Mouse (Mus musculus): ENCODE measurements around the gene Trim69. TPM values are rescaled to one million over a fixed set of nuclear protein-coding genes. Genes with fewer than 3 reads are reported as not detected.

Gene Trim69
- polyA plus RNA-seq, 1 experiment, result 0.12 TPM

DNA sequence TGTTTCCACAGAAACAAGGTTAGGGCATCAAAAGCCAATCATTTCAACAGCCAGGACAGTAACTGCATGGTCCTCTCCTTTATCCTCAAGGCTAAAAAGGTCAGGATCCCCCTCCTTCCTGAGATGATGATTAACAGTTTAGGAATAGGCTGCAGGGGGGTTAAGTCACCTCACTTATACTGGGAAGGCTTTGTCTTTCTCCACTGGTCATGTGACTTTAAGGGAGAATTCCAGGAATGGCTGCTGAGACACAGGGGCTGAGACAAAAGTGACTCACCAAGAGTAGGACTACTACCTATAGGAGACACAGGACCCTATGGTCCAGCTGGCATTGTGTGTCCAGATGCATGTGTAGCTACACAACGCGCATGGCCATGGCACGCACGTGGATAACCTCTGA lies 32.9 kb upstream of the Trim69 start:
- H3K36me3 ChIP-seq (ENCODE audit: control insufficient read depth, insufficient read depth, low read length), result no peaks in the 10 kb centered on the region
- peaks cover 26% of the 10 kb centered on the region for H3K4me1 ChIP-seq (replicated peaks; ENCODE audit: control insufficient read depth, insufficient read depth, low read length)
- no peak for DNase-seq
- TF ChIP-seq POLR2A (IDR thresholded peaks at IDR 0.05; ENCODE audit: control insufficient read depth, extremely low read depth, insufficient read depth, low read length, poor library complexity) (no peak), CTCF (IDR thresholded peaks at IDR 0.05; ENCODE audit: borderline replicate concordance, control insufficient read depth, extremely low read depth, insufficient read depth, low read length, poor library complexity) (no peak)
- WGBS, result 96% methylated on average over 4 of the region's 4 CpGs
- no peak overlapping the region for H3K4me3 ChIP-seq (ENCODE audit: control insufficient read depth, insufficient read depth, low read length)
- no peak overlapping the region for H3K27ac ChIP-seq (ENCODE audit: control insufficient read depth, insufficient read depth, low read length)
- no peaks in the 10 kb centered on the region for H3K27me3 ChIP-seq (ENCODE audit: control insufficient read depth, insufficient read depth, low read length)

DNA sequence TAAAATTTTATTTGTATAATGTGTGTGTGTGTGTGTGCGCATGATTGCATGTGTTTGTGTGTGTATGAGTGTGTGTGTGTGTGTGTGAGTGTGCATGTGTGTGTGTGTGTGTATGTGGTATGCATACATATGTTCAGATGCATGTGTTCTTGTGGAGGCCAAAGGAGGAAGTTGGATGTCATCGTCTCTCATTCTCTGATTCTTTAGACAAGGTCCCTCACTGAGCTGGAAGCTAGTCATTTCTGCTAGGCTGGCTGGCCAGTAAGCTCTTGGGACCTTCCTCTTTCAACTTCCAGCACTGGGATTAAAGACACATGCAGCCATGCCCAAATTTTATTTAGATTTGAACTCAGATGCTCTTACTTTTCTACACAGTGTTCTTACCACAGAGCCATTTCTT lies 28.4 kb upstream of the Trim69 start:
- Histone ChIP-seq H3K4me1 (replicated peaks; ENCODE audit: control insufficient read depth, insufficient read depth, low read length) (peaks cover 4% of the 10 kb centered on the region), H3K4me3 (ENCODE audit: control insufficient read depth, insufficient read depth, low read length) (no peak overlapping the region), H3K27me3 (ENCODE audit: control insufficient read depth, insufficient read depth, low read length) (no peaks in the 10 kb centered on the region), H3K27ac (ENCODE audit: control insufficient read depth, insufficient read depth, low read length) (no peak overlapping the region), H3K36me3 (ENCODE audit: control insufficient read depth, insufficient read depth, low read length) (no peaks in the 10 kb centered on the region)
- no peak for DNase-seq
- WGBS, result 59% methylated on average over 2 of the region's 2 CpGs
- TF ChIP-seq CTCF (IDR thresholded peaks at IDR 0.05; ENCODE audit: borderline replicate concordance, control insufficient read depth, extremely low read depth, insufficient read depth, low read length, poor library complexity) (no peak), POLR2A (IDR thresholded peaks at IDR 0.05; ENCODE audit: control insufficient read depth, extremely low read depth, insufficient read depth, low read length, poor library complexity) (no peak)

DNA sequence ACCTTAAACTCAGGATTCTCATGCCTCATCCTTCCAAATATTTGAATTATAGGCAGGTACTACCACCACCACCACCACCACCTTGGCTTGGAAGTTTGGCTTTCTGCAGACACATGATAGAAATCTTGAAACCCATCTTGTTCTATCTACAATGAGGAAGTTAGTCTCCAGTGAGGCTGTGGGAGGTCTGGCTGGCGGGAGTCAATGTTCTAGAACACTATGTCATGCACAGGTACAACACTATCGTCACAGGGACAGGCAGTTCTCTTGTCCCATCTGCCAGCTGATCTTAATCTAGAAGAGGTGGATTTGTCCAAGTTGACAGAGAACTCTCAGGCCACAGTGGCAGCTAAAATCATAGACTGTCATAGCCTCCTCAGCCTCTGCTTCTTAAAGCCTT lies 27.9 kb upstream of the Trim69 start:
- TF ChIP-seq CTCF (IDR thresholded peaks at IDR 0.05; ENCODE audit: borderline replicate concordance, control insufficient read depth, extremely low read depth, insufficient read depth, low read length, poor library complexity) (no peak), POLR2A (IDR thresholded peaks at IDR 0.05; ENCODE audit: control insufficient read depth, extremely low read depth, insufficient read depth, low read length, poor library complexity) (no peak)
- 70% methylated on average over 2 of the region's 2 CpGs for WGBS
- H3K27me3 ChIP-seq (ENCODE audit: control insufficient read depth, insufficient read depth, low read length), result no peaks in the 10 kb centered on the region
- no peaks in the 10 kb centered on the region for H3K4me1 ChIP-seq (replicated peaks; ENCODE audit: control insufficient read depth, insufficient read depth, low read length)
- H3K27ac ChIP-seq (ENCODE audit: control insufficient read depth, insufficient read depth, low read length), result no peak overlapping the region
- no peaks in the 10 kb centered on the region for H3K36me3 ChIP-seq (ENCODE audit: control insufficient read depth, insufficient read depth, low read length)
- no peak overlapping the region for H3K4me3 ChIP-seq (ENCODE audit: control insufficient read depth, insufficient read depth, low read length)
- no peak for DNase-seq

DNA sequence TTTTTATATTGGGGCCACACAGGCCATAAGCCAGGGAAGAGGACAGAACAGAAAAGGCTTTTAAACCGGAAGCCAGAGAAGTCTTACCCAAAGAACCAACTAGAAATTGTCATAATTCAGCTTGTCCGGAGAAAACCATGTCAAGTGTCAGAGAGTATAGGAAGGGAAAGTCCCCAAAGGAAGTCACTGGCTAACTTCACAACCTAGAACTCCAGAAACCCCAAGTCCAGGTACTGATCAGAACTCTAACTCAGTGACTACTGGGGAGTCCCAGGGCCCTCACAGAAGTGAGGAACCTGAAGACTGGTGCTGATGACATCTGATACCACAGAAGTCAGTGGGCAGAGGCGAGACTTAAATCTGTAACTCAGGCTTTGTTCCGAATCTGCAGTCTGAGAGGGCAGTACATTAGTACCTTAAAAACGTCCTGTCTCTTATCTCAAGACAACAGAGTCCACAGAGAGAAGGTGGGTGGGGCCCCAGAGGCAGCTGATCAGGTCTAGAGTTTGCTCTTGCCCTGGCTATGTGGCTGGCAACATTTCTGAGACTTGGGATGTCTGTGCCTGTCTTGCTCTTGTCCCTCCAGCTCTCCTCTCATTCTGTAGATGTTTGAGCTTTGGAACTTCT lies 22.5 kb upstream of the Trim69 start:
- no peak overlapping the region for H3K4me3 ChIP-seq (ENCODE audit: control insufficient read depth, insufficient read depth, low read length)
- no peak for DNase-seq
- no peaks in the 10 kb centered on the region for H3K36me3 ChIP-seq (ENCODE audit: control insufficient read depth, insufficient read depth, low read length)
- 49% methylated on average over 5 of the region's 5 CpGs for WGBS
- H3K4me1 ChIP-seq (replicated peaks; ENCODE audit: control insufficient read depth, insufficient read depth, low read length), result no peaks in the 10 kb centered on the region
- H3K27me3 ChIP-seq (ENCODE audit: control insufficient read depth, insufficient read depth, low read length), result no peaks in the 10 kb centered on the region
- no peak for TF ChIP-seq CTCF (IDR thresholded peaks at IDR 0.05; ENCODE audit: borderline replicate concordance, control insufficient read depth, extremely low read depth, insufficient read depth, low read length, poor library complexity)
- no peak for TF ChIP-seq POLR2A (IDR thresholded peaks at IDR 0.05; ENCODE audit: control insufficient read depth, extremely low read depth, insufficient read depth, low read length, poor library complexity)
- no peak overlapping the region for H3K27ac ChIP-seq (ENCODE audit: control insufficient read depth, insufficient read depth, low read length)

DNA sequence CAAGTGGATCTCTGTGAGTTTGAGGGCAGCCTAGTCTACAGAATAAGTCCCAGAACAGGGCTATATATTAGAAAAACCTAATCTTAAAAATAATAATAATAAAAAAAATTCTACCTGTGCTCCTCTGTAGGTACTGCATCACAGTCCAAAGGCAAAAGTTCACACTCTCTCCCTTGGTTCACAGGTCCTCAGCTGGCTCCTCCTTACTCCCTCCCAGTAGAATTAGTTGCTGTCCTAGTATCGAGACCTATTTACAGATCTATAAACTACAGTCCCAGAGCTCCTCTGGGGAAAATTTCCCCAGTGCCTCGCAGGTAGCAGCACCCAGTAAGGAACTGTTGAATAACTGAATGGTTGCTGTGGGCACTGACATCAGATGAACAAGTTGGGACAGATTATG lies 19.7 kb upstream of the Trim69 start:
- Histone ChIP-seq H3K27me3 (ENCODE audit: control insufficient read depth, insufficient read depth, low read length) (no peaks in the 10 kb centered on the region), H3K27ac (ENCODE audit: control insufficient read depth, insufficient read depth, low read length) (no peak overlapping the region), H3K4me3 (ENCODE audit: control insufficient read depth, insufficient read depth, low read length) (no peak overlapping the region), H3K36me3 (ENCODE audit: control insufficient read depth, insufficient read depth, low read length) (no peaks in the 10 kb centered on the region), H3K4me1 (replicated peaks; ENCODE audit: control insufficient read depth, insufficient read depth, low read length) (no peaks in the 10 kb centered on the region)
- WGBS, result 94% methylated on average over 2 of the region's 2 CpGs
- TF ChIP-seq CTCF (IDR thresholded peaks at IDR 0.05; ENCODE audit: borderline replicate concordance, control insufficient read depth, extremely low read depth, insufficient read depth, low read length, poor library complexity), result no peak
- TF ChIP-seq POLR2A (IDR thresholded peaks at IDR 0.05; ENCODE audit: control insufficient read depth, extremely low read depth, insufficient read depth, low read length, poor library complexity), result no peak
- no peak for DNase-seq

DNA sequence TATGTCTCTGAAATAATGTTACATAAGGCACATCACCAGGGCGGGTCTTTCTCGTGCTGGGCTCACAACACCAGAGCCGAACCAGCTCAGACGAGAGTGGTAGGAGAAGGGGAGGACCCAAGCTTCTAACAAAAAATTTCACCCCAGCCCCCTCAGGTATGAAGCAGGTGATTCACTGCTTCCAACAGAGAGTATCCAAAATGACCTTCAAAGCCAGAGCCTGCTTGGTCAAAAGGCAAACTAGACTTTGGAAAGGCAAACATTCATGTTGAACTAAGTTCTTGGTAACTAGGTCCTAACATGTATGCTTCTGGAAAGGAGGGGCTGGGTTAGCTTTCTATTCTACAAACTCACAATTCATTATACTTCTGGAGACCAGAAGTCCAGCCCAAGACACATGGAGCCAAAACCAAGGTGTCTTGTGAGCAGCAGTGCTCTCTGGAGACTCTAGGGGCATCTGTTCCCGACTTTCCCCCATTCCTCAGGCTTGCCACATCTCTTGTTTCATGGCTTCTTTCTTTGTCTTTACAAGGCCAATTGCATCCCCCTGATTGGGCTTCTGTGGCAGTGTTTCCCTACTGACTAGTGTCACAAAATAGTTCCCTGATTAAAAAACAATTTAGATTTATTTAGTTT lies 19.1 kb upstream of the Trim69 start:
- Histone ChIP-seq H3K27ac (ENCODE audit: control insufficient read depth, insufficient read depth, low read length) (no peak overlapping the region), H3K4me1 (replicated peaks; ENCODE audit: control insufficient read depth, insufficient read depth, low read length) (no peaks in the 10 kb centered on the region), H3K27me3 (ENCODE audit: control insufficient read depth, insufficient read depth, low read length) (no peaks in the 10 kb centered on the region), H3K4me3 (ENCODE audit: control insufficient read depth, insufficient read depth, low read length) (no peak overlapping the region), H3K36me3 (ENCODE audit: control insufficient read depth, insufficient read depth, low read length) (no peaks in the 10 kb centered on the region)
- 81% methylated on average over 5 of the region's 5 CpGs for WGBS
- no peak for DNase-seq
- TF ChIP-seq CTCF (IDR thresholded peaks at IDR 0.05; ENCODE audit: borderline replicate concordance, control insufficient read depth, extremely low read depth, insufficient read depth, low read length, poor library complexity) (no peak), POLR2A (IDR thresholded peaks at IDR 0.05; ENCODE audit: control insufficient read depth, extremely low read depth, insufficient read depth, low read length, poor library complexity) (no peak)

Data from thymus, adult 2 months (tissue).